Mouse (Mus musculus) small intestine, adult 10 weeks (tissue): ENCODE data around the gene Ugt2b5. TPM values are rescaled to one million over a fixed set of nuclear protein-coding genes. Genes with fewer than 3 reads are reported as not detected.

Experiments used
- polyA plus RNA-seq: library from polyadenylated mRNA; stranded (reverse); fragments of 350-450 nt; fragmentation: Illumina TruSeq; extraction: RNeasy Lipid Tissue Mini Kit (QIAGEN cat#74804); gene quantifications from one replicate; pipeline ENCODE4 v1.2.3, GENCODE M21; 2014; ENCODE audit warnings: low replicate concordance

The Ugt2b5 gene
- 477 TPM for polyA plus RNA-seq

DNA sequence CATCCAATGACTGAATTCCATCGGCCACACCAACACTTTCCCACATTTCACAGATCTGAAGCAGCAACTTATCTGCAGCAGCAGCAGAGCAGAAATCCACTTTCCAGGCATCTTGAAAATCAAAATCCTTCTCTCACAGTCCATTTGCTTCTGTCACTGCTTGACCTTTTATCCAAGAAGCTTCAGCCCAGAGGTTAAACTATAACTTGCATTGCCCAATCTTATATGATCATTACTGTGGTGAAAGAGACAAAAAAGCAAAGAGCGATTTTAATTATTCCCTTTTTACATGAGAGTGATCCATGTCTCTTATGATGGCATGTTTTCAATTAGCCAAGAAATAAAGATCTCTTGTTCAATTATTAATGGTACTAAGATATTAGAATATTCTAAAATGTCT lies at the start of gene Ugt2b5:
Gene Ugt2b5 (minus strand): TSS at position 123 of the 400 bp plus-strand sequence.

DNA sequence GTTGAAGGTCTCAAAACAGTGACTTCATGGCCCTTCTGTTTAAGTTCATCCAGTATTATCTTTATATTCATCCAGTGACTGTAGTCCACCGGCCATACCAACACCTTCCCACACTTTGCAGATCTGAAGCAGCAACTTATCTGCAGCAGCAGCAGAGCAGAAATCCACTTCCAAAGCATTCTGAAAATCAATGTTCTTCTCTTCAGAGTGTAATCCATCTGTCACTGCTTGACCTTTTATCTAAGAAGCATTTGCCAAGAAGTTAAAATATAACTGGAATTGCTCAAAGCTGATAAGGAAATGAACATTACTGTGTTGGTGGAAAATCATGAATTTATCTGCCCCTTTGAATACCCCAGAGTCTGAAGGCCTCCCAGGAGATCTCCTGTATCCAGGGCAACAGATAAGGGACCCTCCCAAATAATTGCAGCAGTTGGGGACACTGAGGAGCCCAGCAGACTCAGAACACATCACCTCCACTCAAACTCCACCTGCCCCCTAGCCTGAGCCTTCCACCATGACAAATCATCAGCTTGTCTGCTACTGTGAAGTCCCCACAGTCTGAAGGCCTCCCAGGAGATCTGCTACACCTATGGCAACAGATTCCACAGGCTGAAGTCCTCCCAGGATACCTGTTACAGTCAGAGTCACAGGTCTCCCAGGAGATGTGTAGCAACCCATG lies 47.6 kb downstream of the Ugt2b5 start, which contains the start of gene Ugt2b36:
Gene Ugt2b36 (minus strand): TSS at position 210 of the 682 bp plus-strand sequence.

Other genes starting within 250 kb of the Ugt2b5 start
- gene Ugt2b34, start 233.4 kb downstream of the Ugt2b5 start, polyA plus RNA-seq: 3,306 TPM
- gene Ugt2b1, start 213.8 kb downstream of the Ugt2b5 start, polyA plus RNA-seq: 0.89 TPM
- gene Ugt2b35, start 139.5 kb downstream of the Ugt2b5 start, polyA plus RNA-seq: 247 TPM
- gene Ugt2b36, start 47.8 kb downstream of the Ugt2b5 start, polyA plus RNA-seq: 68.7 TPM
- gene Ugt2b37, start 114.5 kb upstream of the Ugt2b5 start, polyA plus RNA-seq: not detected
- 410 TPM for gene Ugt2a3, start 196.9 kb upstream of the Ugt2b5 start, polyA plus RNA-seq